Mouse (Mus musculus) lung, adult 2 months (tissue): ENCODE results near the gene Gm49630.
"Not testable (repeated sequence)": the region's sequence is repeated elsewhere in the genome, so short reads cannot be mapped to it uniquely, and the experiment has no call there.

ENCODE experiments used
- CTCF ChIP-seq: fragments of 200-500 bp; IDR thresholded peaks from 2 replicates; pipeline ENCODE4 v1.5.1; 2011; ENCODE audit warnings: mild to moderate bottlenecking, low read length, control low read depth; ENCODE audit not compliant: insufficient read depth
- POLR2A ChIP-seq: fragments of 200-500 bp; IDR thresholded peaks from 2 replicates; pipeline ENCODE4 v1.6.1; 2011; ENCODE audit warnings: low read depth, mild to moderate bottlenecking, control low read depth, low read length, borderline replicate concordance; ENCODE audit errors: extremely low read depth

DNA sequence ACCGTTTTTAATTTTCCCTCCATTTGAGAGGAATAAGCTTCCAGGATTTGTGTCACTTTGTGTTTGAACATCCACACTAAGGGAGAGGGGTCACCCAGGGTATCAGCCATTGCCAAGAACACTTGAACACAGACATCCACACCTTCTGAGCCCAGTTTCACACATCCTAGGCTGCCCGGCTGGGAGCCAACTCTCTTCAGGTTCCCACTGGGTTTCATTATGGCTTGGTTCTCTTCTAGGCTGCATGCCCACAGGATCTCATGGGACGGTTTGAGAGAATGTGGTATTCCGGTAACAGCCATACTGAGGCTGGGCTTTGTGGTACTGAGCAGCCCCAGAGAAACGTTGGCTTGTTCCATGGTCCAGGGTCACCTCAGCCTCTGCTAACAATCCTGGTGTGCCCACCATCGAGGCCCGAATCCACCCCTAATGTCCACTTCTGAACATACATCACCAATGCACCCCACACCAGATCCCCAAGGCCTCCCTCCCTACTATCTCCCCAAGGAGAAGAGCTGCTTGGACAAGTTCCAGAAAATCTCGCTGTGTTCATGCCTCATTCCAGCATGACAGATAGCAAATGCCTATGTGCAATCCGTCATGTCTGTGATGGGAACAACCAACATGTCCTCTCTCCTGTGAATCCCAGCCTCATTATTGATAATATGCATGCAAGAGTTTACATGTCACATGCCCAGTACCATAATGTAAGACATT lies 10.9 kb downstream of the Gm49630 start:
- not testable (repeated sequence) for TF ChIP-seq CTCF, POLR2A
